Mouse (Mus musculus) spleen, postnatal 4 days (tissue): Measurements from ENCODE around the gene Gm14296.
"Not testable (repeated sequence)": the region's sequence is repeated elsewhere in the genome, so short reads cannot be mapped to it uniquely, and the experiment has no call there.

Experiments used
- DNase-seq, 2 experiments: peaks; one replicate each; pipeline ENCODE4 v3.0.0; 2022; ENCODE audit warnings: low spot score in 2 of 2

Gene Gm14296

GRCm38 (mm10) chr2:176927709-176928108 lies at the start of gene Gm14296:
Gm14296 (minus strand) TSS chr2:176927809.
- not testable (repeated sequence) for DNase-seq

- not testable (repeated sequence) for DNase-seq
Measured at GRCm38 (mm10) chr2:176905464-176905863, 22.1 kb downstream of the Gm14296 start.
